Mouse (Mus musculus): ENCODE results near the gene Gm10447. TPM values are rescaled to one million over a fixed set of nuclear protein-coding genes. Genes with fewer than 3 reads are reported as not detected.

Gene Gm10447
- polyA plus RNA-seq, 1 experiment from 2014 or later = 0.19 TPM

Other genes starting within 250 kb of the Gm10447 start
- gene Hspa4, start 156.7 kb downstream of the Gm10447 start, polyA plus RNA-seq (2014; fragmentation: Nextera tagmentation; extraction: Ambion mirVana) = 112 and 115 TPM in 2 replicates
- 22.7 and 25.3 TPM in 2 replicates for gene Zcchc10, start 132.4 kb downstream of the Gm10447 start, polyA plus RNA-seq (2014; fragmentation: Nextera tagmentation; extraction: Ambion mirVana)
- gene Aff4, start 106.3 kb downstream of the Gm10447 start, polyA plus RNA-seq (2014; fragmentation: Nextera tagmentation; extraction: Ambion mirVana) = 43.0 and 120 TPM in 2 replicates
- 0.48 TPM in 1 of 2 replicates, not detected in the other for gene Leap2, start 33.9 kb downstream of the Gm10447 start, polyA plus RNA-seq (2014; fragmentation: Nextera tagmentation; extraction: Ambion mirVana)
- 564 and 595 TPM in 2 replicates for gene Uqcrq, start 26.3 kb downstream of the Gm10447 start, polyA plus RNA-seq (2014; fragmentation: Nextera tagmentation; extraction: Ambion mirVana)
- 2.8 and 3.6 TPM in 2 replicates for gene Gdf9, start 26.1 kb downstream of the Gm10447 start, polyA plus RNA-seq (2014; fragmentation: Nextera tagmentation; extraction: Ambion mirVana)
- 2.1 and 2.9 TPM in 2 replicates for gene Shroom1, start 95 bp upstream of the Gm10447 start, polyA plus RNA-seq (2014; fragmentation: Nextera tagmentation; extraction: Ambion mirVana)
- gene Gm9837, start 13.4 kb upstream of the Gm10447 start, polyA plus RNA-seq (2014; fragmentation: Nextera tagmentation; extraction: Ambion mirVana) = not detected in 2 replicates
- gene Gm9945, start 23.1 kb upstream of the Gm10447 start, polyA plus RNA-seq (2014; fragmentation: Nextera tagmentation; extraction: Ambion mirVana) = not detected in 2 replicates
- gene Sowaha, start 23.2 kb upstream of the Gm10447 start, polyA plus RNA-seq (2014; fragmentation: Nextera tagmentation; extraction: Ambion mirVana) = 0.06 and 0.25 TPM in 2 replicates
- gene Sept8, start 62.1 kb upstream of the Gm10447 start, polyA plus RNA-seq (2014; fragmentation: Nextera tagmentation; extraction: Ambion mirVana) = 13.5 and 15.8 TPM in 2 replicates
- 106 and 118 TPM in 2 replicates for gene Kif3a, start 110.3 kb upstream of the Gm10447 start, polyA plus RNA-seq (2014; fragmentation: Nextera tagmentation; extraction: Ambion mirVana)
- gene Il4, start 161.6 kb upstream of the Gm10447 start, polyA plus RNA-seq (2014; fragmentation: Nextera tagmentation; extraction: Ambion mirVana) = 2.3 and 2.8 TPM in 2 replicates
- not detected in 2 replicates for gene Il13, start 177.6 kb upstream of the Gm10447 start, polyA plus RNA-seq (2014; fragmentation: Nextera tagmentation; extraction: Ambion mirVana)

All from hindbrain, embryonic 11.5 days (tissue).